Mouse (Mus musculus) left cerebral cortex, postnatal 14 days (tissue): ENCODE results near the gene Prkn. TPM values are rescaled to one million over a fixed set of nuclear protein-coding genes. Genes with fewer than 3 reads are reported as not detected.

Experiments
- DNase-seq, 2 experiments: peaks; one replicate each; pipeline ENCODE4 v3.0.0; 2021 to 2022; ENCODE audit warnings: low spot score in 2 of 2, mixed read lengths in 1 of 2
- intact Hi-C: fragments of 180-260 bp; cut with DNase I; formaldehyde crosslinking; loops from one replicate; pipeline ENCODE4 v1.15.1; 2025
- total RNA-seq, 2 experiments: library from RNA; stranded (reverse); gene quantifications; 2 replicates each; pipeline ENCODE4 v1.2.3; 2021

Prkn gene
- total RNA-seq, 2 experiments from 2014 or later: 16.3 to 16.7 TPM

GRCm38 (mm10) chr17:11844989-11845388, 1004.8 kb downstream of the Prkn start:
- DNase-seq: no peak
- intact Hi-C loops: no loop called here

DNA sequence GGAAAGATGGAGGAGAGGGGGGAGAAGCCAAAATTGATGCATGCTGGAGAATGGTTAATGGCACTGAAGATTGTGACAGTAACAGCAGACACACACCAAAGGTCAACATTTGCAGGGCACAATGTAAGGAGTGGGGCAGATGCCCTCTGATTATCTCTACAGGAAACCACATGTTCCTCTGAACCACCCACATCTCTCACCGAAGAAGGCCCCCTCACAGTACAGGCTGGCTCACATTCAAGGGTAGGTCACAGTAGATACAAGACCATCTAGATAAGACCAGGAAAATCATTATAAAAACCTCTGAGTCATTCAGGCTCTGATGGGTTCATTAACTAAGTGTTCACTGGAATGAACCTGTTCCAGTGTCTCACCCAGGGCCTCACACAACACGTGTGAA, 1005.3 kb downstream of the Prkn start:
- no peak for DNase-seq
- intact Hi-C loops: no loop called here

DNA sequence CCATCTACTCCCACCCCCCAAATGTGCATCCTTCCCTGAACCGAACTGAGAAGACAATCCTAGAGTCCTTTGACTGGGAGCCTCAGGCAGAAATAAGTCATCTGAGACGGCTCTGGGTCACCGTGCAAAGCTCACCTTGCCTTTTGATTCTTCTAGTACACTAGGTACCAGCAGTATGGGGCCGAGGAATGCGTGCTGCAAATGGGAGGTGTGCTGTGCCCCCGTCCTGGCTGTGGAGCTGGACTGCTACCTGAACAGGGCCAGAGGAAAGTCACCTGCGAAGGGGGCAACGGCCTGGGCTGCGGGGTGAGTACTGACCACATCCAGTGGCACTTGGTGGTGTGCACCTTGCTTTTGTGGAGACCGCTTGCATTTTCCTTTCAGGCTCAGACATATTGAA, 1014.4 kb downstream of the Prkn start:
- DNase-seq: no peak
- intact Hi-C loops: no loop called here

GRCm38 (mm10) chr17:11858772-11859405, 1018.7 kb downstream of the Prkn start:
- intact Hi-C loops: no loop called here
- DNase-seq: no peak

DNA sequence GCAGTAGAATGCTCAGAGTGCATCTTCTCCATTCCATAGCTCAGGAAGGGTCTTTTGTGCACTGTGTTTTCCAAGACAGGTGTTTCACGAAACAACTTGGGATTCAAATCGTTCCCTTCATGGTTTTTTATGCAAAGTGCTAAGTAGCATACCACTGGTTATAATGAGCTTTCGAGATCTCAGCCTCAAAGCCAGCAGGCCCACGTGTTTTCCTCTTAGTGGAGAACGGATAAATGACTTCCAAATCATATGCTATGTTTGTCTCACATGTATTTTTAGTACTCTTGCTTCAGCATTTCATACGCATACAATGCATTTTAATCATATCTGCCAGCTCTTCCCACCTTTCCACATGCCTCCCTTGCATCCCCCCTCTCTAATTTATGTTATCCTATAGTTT, 1021.0 kb downstream of the Prkn start:
- intact Hi-C loops: no loop called here
- peak; percentile 19 to 43 for DNase-seq

DNA sequence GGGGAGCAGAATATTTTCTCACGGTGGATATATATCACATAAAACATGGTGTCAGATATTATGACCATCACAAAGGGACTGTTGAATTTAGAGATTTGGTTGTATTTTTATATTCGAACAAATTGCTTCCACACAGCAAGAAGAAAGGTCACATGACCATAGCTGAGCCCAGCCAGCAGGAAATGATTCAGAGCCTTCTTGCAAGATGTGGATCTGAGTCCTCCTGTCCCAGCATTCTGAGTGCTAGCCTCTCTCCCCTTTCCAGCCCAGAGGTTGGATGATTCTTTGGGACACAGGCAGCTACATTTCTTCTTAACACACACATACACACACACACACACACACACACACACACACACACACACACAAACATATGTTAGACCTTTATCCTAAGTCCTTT, 1022.2 kb downstream of the Prkn start:
- intact Hi-C loops: no loop called here
- DNase-seq: no peak

DNA sequence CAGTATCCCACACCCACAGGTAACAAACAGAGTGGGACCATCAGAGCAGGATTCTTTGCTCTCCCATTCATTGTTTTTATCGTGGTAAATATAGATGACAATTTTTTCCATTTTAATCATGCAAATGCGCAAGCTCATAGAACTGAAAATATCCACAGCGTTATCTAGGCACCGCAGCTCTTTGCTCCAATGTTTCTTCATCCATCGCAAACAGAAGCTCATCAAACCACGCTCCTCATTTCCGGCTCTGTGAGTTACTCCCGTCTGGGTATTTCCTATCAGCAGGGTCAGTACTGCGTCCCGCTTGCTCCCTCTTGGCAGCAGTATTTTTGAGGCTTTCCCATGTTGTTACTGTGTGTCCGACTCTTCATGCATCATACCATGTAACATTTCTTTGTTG, 1022.8 kb downstream of the Prkn start:
- intact Hi-C loops: no loop called here
- no peak for DNase-seq

DNA sequence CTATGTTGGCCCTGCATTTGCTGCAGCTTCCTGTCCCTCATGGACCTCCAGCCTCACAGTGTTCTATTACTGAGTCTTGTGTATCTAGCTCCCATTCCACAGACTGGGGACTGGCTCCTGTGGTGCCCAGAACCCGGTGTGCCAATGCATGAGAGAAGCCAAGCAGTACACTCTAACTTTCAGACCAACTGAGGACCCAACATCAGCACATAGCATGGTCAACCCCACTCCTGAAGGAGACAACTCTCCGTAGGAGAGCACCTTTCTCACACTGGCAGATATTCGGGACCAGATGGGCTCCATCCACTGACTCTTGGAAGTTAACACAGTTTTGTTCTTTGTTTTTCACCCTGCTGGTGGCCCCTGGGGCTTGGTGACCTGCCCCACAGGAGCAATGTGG, 1026.0 kb downstream of the Prkn start:
- DNase-seq: no peak
- intact Hi-C loops: no loop called here

- intact Hi-C loops: no loop called here
- no peak for DNase-seq
These were observed 1027.3 kb downstream of the Prkn start for GRCm38 (mm10) chr17:11867334-11868095.

DNA sequence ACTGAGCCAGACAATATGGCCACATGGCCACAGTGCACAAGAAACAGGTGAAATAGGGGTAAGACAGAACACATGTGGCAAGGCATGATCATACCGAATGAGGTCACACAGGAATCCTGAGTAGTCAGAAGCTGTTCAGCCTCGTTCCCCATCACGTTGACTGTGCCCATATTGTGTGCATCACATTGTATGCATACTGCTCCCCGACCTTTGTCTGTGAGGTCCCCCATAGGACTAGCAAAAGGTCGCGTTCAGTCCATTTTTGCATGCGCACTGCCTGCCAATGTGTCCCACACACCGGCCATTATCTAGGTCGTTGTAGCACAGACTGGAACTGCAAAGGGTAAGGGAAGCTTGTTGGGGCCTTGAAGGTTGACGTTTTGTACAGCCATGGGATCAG, 1030.4 kb downstream of the Prkn start:
- no peak for DNase-seq
- intact Hi-C loops: no loop called here

DNA sequence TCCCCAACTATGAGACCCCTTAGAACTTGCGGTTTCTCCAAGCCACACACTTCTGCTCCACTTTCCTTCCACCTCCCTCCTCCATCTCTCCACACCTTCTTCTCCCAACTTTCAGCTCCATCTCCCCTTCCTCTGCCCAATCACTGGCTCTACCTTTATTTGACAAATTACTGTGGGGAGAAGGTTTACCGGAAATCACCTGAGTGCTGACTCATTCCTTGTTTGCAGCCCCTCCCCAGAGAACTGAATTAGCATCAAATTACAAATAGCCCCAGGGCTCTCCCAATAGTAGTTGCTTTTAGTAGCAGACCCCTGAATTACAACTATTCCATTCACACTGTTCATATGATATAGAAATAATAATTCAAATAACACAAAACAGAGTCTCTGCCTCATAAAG, 1036.1 kb downstream of the Prkn start:
- DNase-seq: no peak
- intact Hi-C loops: no loop called here

- no peak for DNase-seq
- intact Hi-C loops: no loop called here
These were observed 1041.1 kb downstream of the Prkn start for GRCm38 (mm10) chr17:11881110-11881820.

- intact Hi-C loops: no loop called here
- no peak for DNase-seq
These were observed 1045.4 kb downstream of the Prkn start for GRCm38 (mm10) chr17:11885601-11886000.

- intact Hi-C loops: no loop called here
- DNase-seq: no peak
These were observed 1046.8 kb downstream of the Prkn start for GRCm38 (mm10) chr17:11886963-11887362.

GRCm38 (mm10) chr17:11887591-11888205, 1047.5 kb downstream of the Prkn start:
- no peak for DNase-seq
- intact Hi-C loops: no loop called here

DNA sequence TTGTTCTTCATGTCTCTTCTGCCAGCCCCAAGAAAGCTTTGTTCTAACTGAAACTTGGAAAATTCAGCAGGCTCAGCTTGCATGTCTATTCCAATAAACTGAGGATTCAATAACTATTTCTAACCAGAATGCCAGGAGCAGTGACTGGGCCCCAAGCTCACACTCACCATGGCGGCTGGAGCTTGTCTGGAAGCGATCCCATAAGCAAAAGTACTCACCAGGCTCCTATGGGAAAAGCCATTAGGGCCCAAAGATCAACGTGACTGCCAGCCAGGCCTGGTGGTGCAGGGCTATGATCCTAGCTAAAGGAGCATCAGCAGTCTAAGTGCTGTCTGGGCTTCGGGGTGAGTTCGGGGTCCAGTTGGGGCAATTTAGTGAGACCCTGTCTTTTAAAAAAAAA, 1048.6 kb downstream of the Prkn start:
- no peak for DNase-seq
- intact Hi-C loops: no loop called here

DNA sequence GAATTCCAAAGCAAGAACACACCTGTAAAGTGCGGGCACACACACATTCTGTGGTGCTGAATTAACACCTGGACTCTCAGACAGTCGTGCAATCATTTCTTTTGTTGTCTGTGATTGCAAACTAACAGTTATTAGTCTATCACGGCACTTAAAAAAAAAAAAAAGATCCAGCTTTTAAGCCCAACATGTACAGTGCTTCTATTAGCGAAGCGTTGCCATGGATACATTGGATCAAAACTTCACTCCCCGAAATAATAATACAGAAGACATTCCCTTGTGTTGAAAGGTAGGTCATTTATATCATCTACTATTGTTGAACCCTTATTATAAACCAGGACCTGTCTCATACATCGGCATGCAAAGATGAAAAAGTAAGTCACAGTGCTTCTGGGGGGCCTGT, 1060.1 kb downstream of the Prkn start:
- intact Hi-C loops: no loop called here
- no peak for DNase-seq

- intact Hi-C loops: no loop called here
- DNase-seq: no peak
These were observed 1061.5 kb downstream of the Prkn start for GRCm38 (mm10) chr17:11901731-11902130.

- DNase-seq: peak; percentile 16 to 40
- intact Hi-C loops: no loop called here
These were observed 1062.8 kb downstream of the Prkn start for GRCm38 (mm10) chr17:11903001-11903400.

GRCm38 (mm10) chr17:11910668-11911398, 1070.6 kb downstream of the Prkn start:
- intact Hi-C loops: no loop called here
- DNase-seq: peak in 1 of 2 experiments; percentile 20
